Mouse (Mus musculus): Measurements from ENCODE around the gene Cabcoco1. TPM values are rescaled to one million over a fixed set of nuclear protein-coding genes. Genes with fewer than 3 reads are reported as not detected.

The Cabcoco1 gene
- polyA plus RNA-seq, 1 experiment from 2014 or later = 0.71 TPM

GRCm38 (mm10) chr10:68445244-68445811, 96.4 kb downstream of the Cabcoco1 start:
- Histone ChIP-seq H3K4me3 (no peak overlapping the region), H3K9me3 (no peaks in the 10 kb centered on the region), H3K9ac (no peak overlapping the region), H3K27ac (no peak overlapping the region), H3K27me3 (replicated peaks) (no peaks in the 10 kb centered on the region), H3K4me1 (no peaks in the 10 kb centered on the region), H3K4me2 (replicated peaks) (no peak overlapping the region), H3K36me3 (no peaks in the 10 kb centered on the region)
- 32% methylated on average over 8 of the region's 8 CpGs for WGBS
- ATAC-seq (ENCODE audit: low FRiP score, low read depth) = no peak

- 92% methylated on average over 14 of the region's 14 CpGs for WGBS
- no peak overlapping the region for H3K27ac ChIP-seq
- no peaks in the 10 kb centered on the region for H3K4me1 ChIP-seq
- H3K27me3 ChIP-seq (replicated peaks) = no peaks in the 10 kb centered on the region
- H3K4me3 ChIP-seq = no peak overlapping the region
- no peak overlapping the region for H3K9ac ChIP-seq
- H3K4me2 ChIP-seq (replicated peaks) = no peak overlapping the region
- no peaks in the 10 kb centered on the region for H3K9me3 ChIP-seq
- no peak for ATAC-seq (ENCODE audit: low FRiP score, low read depth)
- H3K36me3 ChIP-seq = no peaks in the 10 kb centered on the region
Measured at GRCm38 (mm10) chr10:68444361-68445114, 97.2 kb downstream of the Cabcoco1 start.

- H3K9me3 ChIP-seq = no peaks in the 10 kb centered on the region
- no peaks in the 10 kb centered on the region for H3K27me3 ChIP-seq (replicated peaks)
- H3K4me1 ChIP-seq = no peaks in the 10 kb centered on the region
- H3K4me3 ChIP-seq = no peak overlapping the region
- no peak for ATAC-seq (ENCODE audit: low FRiP score, low read depth)
- H3K9ac ChIP-seq = no peak overlapping the region
- no peak overlapping the region for H3K4me2 ChIP-seq (replicated peaks)
- H3K36me3 ChIP-seq = no peaks in the 10 kb centered on the region
- H3K27ac ChIP-seq = no peak overlapping the region
- WGBS = 20% methylated on average over 7 of the region's 7 CpGs
Measured at GRCm38 (mm10) chr10:68443132-68443531, 98.6 kb downstream of the Cabcoco1 start.

GRCm38 (mm10) chr10:68442713-68443112, 99.0 kb downstream of the Cabcoco1 start:
- WGBS = 14% methylated on average over 3 of the region's 3 CpGs
- no peak for ATAC-seq (ENCODE audit: low FRiP score, low read depth)
- Histone ChIP-seq H3K4me2 (replicated peaks) (no peak overlapping the region), H3K9ac (no peak overlapping the region), H3K4me3 (no peak overlapping the region), H3K9me3 (no peaks in the 10 kb centered on the region), H3K27ac (no peak overlapping the region), H3K4me1 (no peaks in the 10 kb centered on the region), H3K36me3 (no peaks in the 10 kb centered on the region), H3K27me3 (replicated peaks) (no peaks in the 10 kb centered on the region)

- Histone ChIP-seq H3K27ac (no peak overlapping the region), H3K4me2 (replicated peaks) (no peak overlapping the region), H3K9me3 (no peaks in the 10 kb centered on the region), H3K36me3 (no peaks in the 10 kb centered on the region), H3K4me1 (no peaks in the 10 kb centered on the region), H3K9ac (no peak overlapping the region), H3K4me3 (no peak overlapping the region), H3K27me3 (replicated peaks) (no peaks in the 10 kb centered on the region)
- no peak for ATAC-seq (ENCODE audit: low FRiP score, low read depth)
- WGBS = 74% methylated on average over 10 of the region's 10 CpGs
Measured at GRCm38 (mm10) chr10:68441931-68442662, 99.6 kb downstream of the Cabcoco1 start.

- H3K9ac ChIP-seq = no peak overlapping the region
- H3K27me3 ChIP-seq (replicated peaks) = no peaks in the 10 kb centered on the region
- H3K4me2 ChIP-seq (replicated peaks) = no peak overlapping the region
- no peaks in the 10 kb centered on the region for H3K9me3 ChIP-seq
- H3K4me3 ChIP-seq = no peak overlapping the region
- H3K36me3 ChIP-seq = no peaks in the 10 kb centered on the region
- no peak overlapping the region for H3K27ac ChIP-seq
- WGBS = 79% methylated on average over 8 of the region's 8 CpGs
- no peaks in the 10 kb centered on the region for H3K4me1 ChIP-seq
- no peak for ATAC-seq (ENCODE audit: low FRiP score, low read depth)
Measured at GRCm38 (mm10) chr10:68440515-68440914, 101.2 kb downstream of the Cabcoco1 start.

- Histone ChIP-seq H3K4me2 (replicated peaks) (no peak overlapping the region), H3K36me3 (no peaks in the 10 kb centered on the region), H3K27me3 (replicated peaks) (no peaks in the 10 kb centered on the region), H3K27ac (no peak overlapping the region), H3K4me1 (no peaks in the 10 kb centered on the region), H3K4me3 (no peak overlapping the region), H3K9me3 (no peaks in the 10 kb centered on the region), H3K9ac (no peak overlapping the region)
- whole genome bisulfite sequencing = 89% methylated on average over 7 of the region's 7 CpGs
- ATAC-seq (ENCODE audit: low FRiP score, low read depth) = no peak
Measured at GRCm38 (mm10) chr10:68435754-68436153, 105.9 kb downstream of the Cabcoco1 start.

GRCm38 (mm10) chr10:68435001-68435560, 106.6 kb downstream of the Cabcoco1 start:
- ATAC-seq (ENCODE audit: low FRiP score, low read depth) = no peak
- WGBS = 80% methylated on average over 13 of the region's 13 CpGs
- Histone ChIP-seq H3K4me3 (no peak overlapping the region), H3K27ac (no peak overlapping the region), H3K9me3 (no peaks in the 10 kb centered on the region), H3K36me3 (no peaks in the 10 kb centered on the region), H3K27me3 (replicated peaks) (no peaks in the 10 kb centered on the region), H3K4me1 (no peaks in the 10 kb centered on the region), H3K4me2 (replicated peaks) (no peak overlapping the region), H3K9ac (no peak overlapping the region)

GRCm38 (mm10) chr10:68434045-68434639, 107.6 kb downstream of the Cabcoco1 start:
- no peaks in the 10 kb centered on the region for H3K36me3 ChIP-seq
- H3K4me2 ChIP-seq (replicated peaks) = no peak overlapping the region
- no peak for ATAC-seq (ENCODE audit: low FRiP score, low read depth)
- H3K9me3 ChIP-seq = no peaks in the 10 kb centered on the region
- no peaks in the 10 kb centered on the region for H3K4me1 ChIP-seq
- no peak overlapping the region for H3K27ac ChIP-seq
- H3K27me3 ChIP-seq (replicated peaks) = no peaks in the 10 kb centered on the region
- 77% methylated on average over 9 of the region's 9 CpGs for WGBS
- no peak overlapping the region for H3K4me3 ChIP-seq
- H3K9ac ChIP-seq = no peak overlapping the region

GRCm38 (mm10) chr10:68431346-68431745, 110.3 kb downstream of the Cabcoco1 start:
- no peaks in the 10 kb centered on the region for H3K27me3 ChIP-seq (replicated peaks)
- no peak overlapping the region for H3K9ac ChIP-seq
- H3K36me3 ChIP-seq = no peaks in the 10 kb centered on the region
- H3K4me2 ChIP-seq (replicated peaks) = no peak overlapping the region
- H3K27ac ChIP-seq = no peak overlapping the region
- H3K4me3 ChIP-seq = no peak overlapping the region
- no peaks in the 10 kb centered on the region for H3K9me3 ChIP-seq
- ATAC-seq (ENCODE audit: low FRiP score, low read depth) = no peak
- H3K4me1 ChIP-seq = no peaks in the 10 kb centered on the region
- 92% methylated on average over 6 of the region's 6 CpGs for WGBS

GRCm38 (mm10) chr10:68430929-68431328, 110.8 kb downstream of the Cabcoco1 start:
- no peaks in the 10 kb centered on the region for H3K27me3 ChIP-seq (replicated peaks)
- WGBS = 93% methylated on average over 13 of the region's 13 CpGs
- ATAC-seq (ENCODE audit: low FRiP score, low read depth) = no peak
- H3K4me1 ChIP-seq = no peaks in the 10 kb centered on the region
- H3K27ac ChIP-seq = no peak overlapping the region
- H3K9ac ChIP-seq = no peak overlapping the region
- H3K36me3 ChIP-seq = no peaks in the 10 kb centered on the region
- H3K4me2 ChIP-seq (replicated peaks) = no peak overlapping the region
- no peaks in the 10 kb centered on the region for H3K9me3 ChIP-seq
- H3K4me3 ChIP-seq = no peak overlapping the region

GRCm38 (mm10) chr10:68420393-68420920, 121.2 kb downstream of the Cabcoco1 start:
- no peak overlapping the region for H3K4me2 ChIP-seq (replicated peaks)

More at GRCm38 (mm10) chr10:68420393-68420920, 121.2 kb downstream of the Cabcoco1 start:
- no peaks in the 10 kb centered on the region for H3K36me3 ChIP-seq
- no peak for ATAC-seq (ENCODE audit: low FRiP score, low read depth)
- no peaks in the 10 kb centered on the region for H3K27me3 ChIP-seq (replicated peaks)
- no peaks in the 10 kb centered on the region for H3K4me1 ChIP-seq
- H3K27ac ChIP-seq = no peak overlapping the region
- H3K4me3 ChIP-seq = no peak overlapping the region
- no peak overlapping the region for H3K9ac ChIP-seq
- no peaks in the 10 kb centered on the region for H3K9me3 ChIP-seq
- 80% methylated on average over 7 of the region's 7 CpGs for WGBS

Data from neural tube, embryonic 12.5 days (tissue).